Comparison of ENCODE assay signal across 22 mouse cellular contexts in genomic region chr8:116215286-116215860, GRCm38 (mm10).
A peak's percentile ranks its signal among the peaks of the same experiment; 100 is the strongest.
DNase-seq lines count a peak whose midpoint lies in the region; ATAC-seq lines count a peak whose summit lies in the region.
"Had no signal": no experiment of that assay in that cellular context is flagged by ENCODE, and none has a peak within 500 bp of the region (broad histone marks: within the 10 kb centered on the region; RNA-seq: fewer than 3 reads in every experiment).

No protein-coding gene starts in this region.

- H3K4me1 ChIP-seq in kidney, embryonic 14.5 days (ENCODE audit: control insufficient read depth, insufficient read depth, low read length): no peaks in the 10 kb centered on the region
- peaks cover 7% of the 10 kb centered on the region for H3K4me1 ChIP-seq in lung, embryonic 15.5 days
- no peaks in the 10 kb centered on the region for H3K4me1 ChIP-seq in kidney, embryonic 16.5 days (ENCODE audit: insufficient read depth, low read length)
- H3K4me1 ChIP-seq: embryonic facial prominence, embryonic 15.5 days; forebrain, embryonic 10.5 days; heart, embryonic 13.5 days; hindbrain, embryonic 12.5 days had no signal

- H3K9me3 ChIP-seq in kidney, embryonic 14.5 days (ENCODE audit: control insufficient read depth, low read length): no peaks in the 10 kb centered on the region
- H3K9me3 ChIP-seq in lung, embryonic 15.5 days: no peaks in the 10 kb centered on the region
- H3K9me3 ChIP-seq in kidney, embryonic 16.5 days (ENCODE audit: low read length): no peaks in the 10 kb centered on the region
- H3K9me3 ChIP-seq: embryonic facial prominence, embryonic 15.5 days; forebrain, embryonic 10.5 days; hindbrain, embryonic 12.5 days had no signal

- H3K36me3 ChIP-seq in kidney, embryonic 14.5 days (ENCODE audit: control insufficient read depth, insufficient read depth, low read length): no peaks in the 10 kb centered on the region
- no peaks in the 10 kb centered on the region for H3K36me3 ChIP-seq in lung, embryonic 15.5 days
- H3K36me3 ChIP-seq in kidney, embryonic 16.5 days (ENCODE audit: insufficient read depth, low read length): no peaks in the 10 kb centered on the region
- H3K36me3 ChIP-seq: embryonic facial prominence, embryonic 15.5 days; forebrain, embryonic 10.5 days; heart, embryonic 13.5 days; hindbrain, embryonic 12.5 days had no signal

- H3K27ac ChIP-seq in kidney, embryonic 14.5 days (ENCODE audit: low read depth, low read length): no peak overlapping the region
- no peak overlapping the region for H3K27ac ChIP-seq in lung, embryonic 15.5 days
- no peak overlapping the region for H3K27ac ChIP-seq in kidney, embryonic 16.5 days (ENCODE audit: low read length)
- H3K27ac ChIP-seq: embryonic facial prominence, embryonic 15.5 days; forebrain, embryonic 10.5 days; gastrocnemius, adult 2 months; heart, embryonic 13.5 days; hindbrain, embryonic 12.5 days had no signal

- no peak overlapping the region for H3K9ac ChIP-seq in kidney, embryonic 14.5 days (ENCODE audit: low read depth, low read length)
- H3K9ac ChIP-seq in lung, embryonic 15.5 days: no peak overlapping the region
- H3K9ac ChIP-seq in kidney, embryonic 16.5 days (replicated peaks; ENCODE audit: low read length): no peak overlapping the region
- H3K9ac ChIP-seq: embryonic facial prominence, embryonic 15.5 days; heart, embryonic 13.5 days; hindbrain, embryonic 12.5 days had no signal

- H3K27me3 ChIP-seq in kidney, embryonic 14.5 days (ENCODE audit: control insufficient read depth, insufficient read depth, low read length): no peaks in the 10 kb centered on the region
- H3K27me3 ChIP-seq in lung, embryonic 15.5 days: no peaks in the 10 kb centered on the region
- H3K27me3 ChIP-seq in kidney, embryonic 16.5 days (ENCODE audit: insufficient read depth, low read length): no peaks in the 10 kb centered on the region
- H3K27me3 ChIP-seq: embryonic facial prominence, embryonic 15.5 days; heart, embryonic 13.5 days; hindbrain, embryonic 12.5 days had no signal

- DNase-seq in kidney, adult 18-20 months: peak; percentile 9
- DNase-seq in lung, adult 18-20 months: no peak
- DNase-seq in kidney, postnatal 25 days: peak; percentile 35 to 50
- DNase-seq in cerebellum, postnatal 25 days: no peak
- no peak for DNase-seq in right cerebral cortex, adult 2 months (ENCODE audit: low spot score in 2 of 2)
- DNase-seq: adrenal gland, postnatal 14 days; cerebellum, adult 18-20 months; cerebellum, adult 9-11 months; gastrocnemius, adult 2 months; gastrocnemius, postnatal 25 days; heart, postnatal 4 days had no signal

- no peak overlapping the region for H3K4me2 ChIP-seq in kidney, embryonic 14.5 days (replicated peaks; ENCODE audit: low read depth, low read length)
- H3K4me2 ChIP-seq in lung, embryonic 15.5 days: no peak overlapping the region
- no peak overlapping the region for H3K4me2 ChIP-seq in kidney, embryonic 16.5 days (replicated peaks; ENCODE audit: low read depth, low read length)
- H3K4me2 ChIP-seq: embryonic facial prominence, embryonic 15.5 days; heart, embryonic 13.5 days; hindbrain, embryonic 12.5 days had no signal

- no peak for ATAC-seq in kidney, embryonic 14.5 days (ENCODE audit: low FRiP score, low TSS enrichment)
- ATAC-seq in lung, embryonic 15.5 days (ENCODE audit: borderline replicate concordance, extremely low read depth, low FRiP score, low TSS enrichment): peak; percentile 8; the same call in 1 of the 2 replicates
- ATAC-seq in kidney, embryonic 16.5 days (ENCODE audit: low FRiP score, low TSS enrichment): 0 out of 2 replicates have a peak, but pooled peaks have one; percentile 46
- ATAC-seq: activated CD4-positive, CD25-positive, alpha-beta regulatory T cell, adult 4 months; forebrain, embryonic 14.5 days; Patski had no signal

- WGBS in kidney, embryonic 14.5 days: 27% methylated on average over 5 of the region's 5 CpGs
- WGBS in lung, embryonic 15.5 days: 25% methylated on average over 5 of the region's 5 CpGs
- 23% methylated on average over 5 of the region's 5 CpGs for WGBS in kidney, embryonic 16.5 days

- no peak overlapping the region for H3K4me3 ChIP-seq in kidney, embryonic 14.5 days (ENCODE audit: low read length)
- H3K4me3 ChIP-seq in lung, embryonic 15.5 days: no peak overlapping the region
- no peak overlapping the region for H3K4me3 ChIP-seq in kidney, embryonic 16.5 days (ENCODE audit: low read length)
- H3K4me3 ChIP-seq: embryonic facial prominence, embryonic 15.5 days; erythroblast, embryonic 14.5 days; forebrain, embryonic 10.5 days; gastrocnemius, adult 2 months; heart, embryonic 13.5 days; hindbrain, embryonic 12.5 days had no signal

Comparison
In these comparisons a context has a peak if more than half of its experiments do, and no peak if none do; other contexts are left out.
1. DNase-seq: peak in kidney, adult 18-20 months (single experiment) and kidney, postnatal 25 days (2 of 2); none in lung, adult 18-20 months (0 of 2), cerebellum, postnatal 25 days (0 of 2) and right cerebral cortex, adult 2 months (0 of 2).